Mouse (Mus musculus) spleen, embryonic (tissue): ENCODE data around the gene Pdzk1.

Source experiments
- CTCF ChIA-PET: fragments of 350-600 bp; sonication (Branson Sonifier 250); formaldehyde crosslinking; loops from one replicate; lab custom pipeline; 2022; lab: Charles Lee

Pdzk1 gene

GRCm38 (mm10) chr3:96881557-96881956 lies 52.5 kb downstream of the Pdzk1 start:
- CTCF ChIA-PET, result no interaction called here

DNA sequence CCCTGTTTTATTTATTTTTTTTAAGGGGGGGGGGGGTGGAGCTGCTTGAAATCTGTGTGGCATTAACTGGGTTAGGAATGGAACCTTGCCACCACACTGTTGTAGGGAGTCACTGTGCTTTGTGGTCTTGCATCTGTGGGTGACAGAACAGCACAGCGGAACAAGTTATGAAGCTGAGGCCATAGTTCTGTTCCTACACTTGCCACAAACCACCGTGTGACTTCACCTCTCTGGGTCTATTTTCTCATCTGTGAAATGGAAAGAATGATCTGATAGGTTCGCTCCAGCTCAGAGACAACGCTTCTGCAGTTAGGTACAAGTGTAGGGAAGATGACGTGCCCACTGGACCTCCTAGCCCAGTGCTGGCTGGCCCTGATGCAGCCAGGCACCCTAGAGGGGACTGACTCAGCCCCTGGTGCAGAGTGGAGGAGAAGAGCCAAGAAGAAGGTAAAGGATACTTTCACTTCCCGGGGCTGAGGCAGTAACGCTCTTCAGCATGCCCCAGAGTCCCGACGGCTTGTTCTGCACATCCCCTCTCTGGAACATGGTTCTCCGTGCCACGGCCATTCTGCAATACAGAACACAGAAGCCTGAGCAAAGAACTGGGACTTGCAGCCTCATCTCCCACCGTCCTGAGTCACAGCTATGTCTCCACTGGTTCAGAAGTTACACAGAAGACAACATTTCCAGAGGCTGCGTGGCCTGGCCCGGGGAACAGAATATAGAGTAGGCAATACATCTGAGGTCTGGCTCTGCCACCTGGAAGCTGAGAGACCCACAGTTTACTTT lies 53.2 kb downstream of the Pdzk1 start:
- CTCF ChIA-PET, result no interaction called here

DNA sequence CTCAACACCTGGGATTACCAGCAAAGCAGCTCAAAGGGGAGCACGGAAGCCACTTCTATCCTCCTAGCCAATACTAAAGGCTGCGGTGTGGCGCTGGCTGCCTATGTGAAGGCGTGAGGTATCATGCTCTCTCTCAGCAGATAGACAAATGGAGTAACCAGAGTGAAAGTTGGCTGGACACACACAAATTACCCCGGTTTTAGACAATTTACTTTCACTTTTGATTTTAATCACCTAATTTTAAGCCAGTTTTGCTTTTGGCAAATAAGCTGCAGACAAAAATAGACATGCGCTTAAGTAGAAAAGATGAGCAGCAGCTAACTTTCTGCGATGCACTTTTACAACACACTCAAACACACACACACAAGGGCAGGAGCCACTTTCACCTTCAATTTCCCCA lies 54.6 kb downstream of the Pdzk1 start:
- CTCF ChIA-PET, result no interaction called here

DNA sequence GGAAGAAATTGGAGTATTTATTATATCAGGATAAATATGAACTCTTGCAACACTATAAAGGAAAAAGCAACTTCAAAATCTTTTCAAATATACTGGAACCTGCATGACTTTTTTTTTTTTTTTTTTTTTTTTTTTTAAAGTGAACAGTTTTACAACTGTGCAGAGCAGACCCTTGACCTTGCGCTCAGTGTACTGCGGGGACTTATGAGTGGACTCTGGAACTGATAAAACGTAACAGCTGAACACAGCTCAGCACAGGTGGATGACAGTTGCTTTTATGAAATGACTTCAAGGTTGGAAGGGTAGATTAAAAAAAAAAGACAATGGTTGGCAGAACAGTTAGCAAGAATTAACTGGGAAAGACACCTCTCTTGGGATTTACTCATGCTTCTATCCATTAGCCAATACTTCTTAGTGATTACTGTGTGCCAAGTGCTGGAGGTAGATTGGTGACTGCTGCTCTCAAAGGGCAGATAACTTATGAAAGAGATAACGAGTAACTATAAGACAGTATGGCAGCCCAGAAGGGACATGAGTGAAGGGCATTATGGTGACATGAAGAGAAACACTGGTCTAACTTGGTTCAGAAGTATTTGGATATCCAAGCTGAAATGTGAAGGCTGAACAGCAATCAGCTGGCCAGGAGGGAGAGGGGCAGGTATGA lies 73.4 kb downstream of the Pdzk1 start:
- CTCF ChIA-PET, result interaction anchor here (0.6 to 0.7 kb wide), 2 partner anchors 8 to 11 kb away, joined by 6 to 13 read pairs; no protein-coding TSS in a partner anchor

- CTCF ChIA-PET, result no interaction called here
Measured at GRCm38 (mm10) chr3:96904393-96904792, 75.3 kb downstream of the Pdzk1 start, which contains the start of gene Gja5. Gene Gja5, plus strand, starts transcription at chr3:96904693.

DNA sequence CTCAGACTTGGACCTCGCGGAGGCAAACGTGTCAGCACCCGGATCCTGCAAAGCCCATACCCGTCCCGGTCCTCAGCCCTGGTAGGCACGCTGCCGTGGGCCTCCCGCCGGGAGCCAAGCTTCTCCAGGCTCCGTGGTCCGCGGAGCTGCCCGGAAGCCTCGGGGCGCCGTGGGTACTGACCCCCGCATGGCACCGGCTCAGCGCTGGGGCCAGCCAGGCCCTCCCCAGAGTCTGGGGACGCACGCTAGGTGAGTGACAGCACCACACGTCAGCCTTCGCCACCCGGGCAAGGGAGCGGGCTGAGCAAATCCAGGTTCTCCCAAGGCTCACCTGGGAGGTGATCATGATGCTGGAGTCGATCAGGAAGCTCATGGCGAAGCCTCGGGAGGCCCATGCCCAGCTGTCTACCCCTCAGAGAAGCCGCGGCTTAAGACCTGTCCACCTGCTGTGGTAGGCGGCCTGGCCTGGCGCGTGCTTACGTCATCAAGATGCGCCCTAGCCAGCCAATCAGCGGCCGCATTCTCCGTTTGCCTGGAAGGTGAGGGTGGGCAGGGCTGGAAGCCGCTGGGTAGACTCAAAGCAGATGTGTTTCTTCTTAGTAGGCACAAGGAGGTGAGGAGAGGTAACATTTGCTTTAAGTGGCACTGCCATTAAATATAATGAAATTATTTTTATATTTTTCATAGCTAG lies 75.9 kb downstream of the Pdzk1 start, which contains the start of gene Gpr89:
TSS of gene Gpr89 (minus strand) at position 496 of the 691 bp plus-strand sequence.
- CTCF ChIA-PET, result interaction anchor here (0.6 kb wide), 1 partner anchor 105 kb away, joined by 3 read pairs; no protein-coding TSS in a partner anchor

DNA sequence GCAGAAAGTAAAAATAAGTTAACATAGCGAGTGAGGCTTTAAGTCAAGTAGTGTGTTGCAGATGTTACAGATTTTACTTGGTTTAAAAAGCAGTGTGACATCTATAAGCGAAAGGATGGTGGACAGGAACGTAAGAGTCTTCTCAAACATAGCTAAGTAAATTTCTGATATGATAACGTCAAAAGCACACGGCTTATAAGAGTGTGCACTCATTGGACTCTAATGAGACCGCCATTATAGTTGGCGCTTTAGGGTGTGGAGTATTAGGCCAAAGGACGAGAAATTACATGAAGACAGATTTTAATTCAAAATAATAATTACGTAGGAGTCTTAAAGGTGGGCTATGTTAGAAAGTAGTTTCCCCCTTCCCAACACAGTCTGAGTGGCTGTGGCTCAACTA lies 76.5 kb downstream of the Pdzk1 start:
- CTCF ChIA-PET, result interaction anchor here (0.6 kb wide), 1 partner anchor 106 kb away, joined by 3 read pairs; no protein-coding TSS in a partner anchor
